Mouse (Mus musculus) lung, postnatal 0 days (tissue): ENCODE data around the gene Aph1a. TPM values are rescaled to one million over a fixed set of nuclear protein-coding genes. Genes with fewer than 3 reads are reported as not detected.

Source experiments
- ATAC-seq: fragments of 200-750 bp; cut with Nextera tagmentation; 2 replicates; pipeline ENCODE4 v1.8.0; 2017; ENCODE audit warnings: moderate library complexity
- DNase-seq: peaks from one replicate; pipeline ENCODE4 v3.0.0-alpha.2; 2016; ENCODE audit warnings: low spot score
- H3K27ac ChIP-seq: fragments of 300-500 bp; sonication (generic); 2 replicates; pipeline ENCODE4 v1.5.1; 2014; ENCODE audit warnings: antibody characterized with exemption, mild to moderate bottlenecking, low read length, mixed read lengths
- H3K27me3 ChIP-seq: fragments of 300-500 bp; sonication (generic); replicated peaks from 2 replicates; pipeline ENCODE4 v1.6.1; 2014; ENCODE audit warnings: low read length, mixed read lengths; ENCODE audit not compliant: insufficient read depth
- H3K36me3 ChIP-seq: fragments of 300-500 bp; sonication (generic); 2 replicates; pipeline ENCODE4 v1.6.1; 2014; ENCODE audit warnings: low read length, mixed read lengths; ENCODE audit not compliant: insufficient read depth
- H3K4me1 ChIP-seq: fragments of 300-500 bp; sonication (generic); 2 replicates; pipeline ENCODE4 v1.6.1; 2014; ENCODE audit warnings: antibody characterized with exemption, low read depth, low read length, mixed read lengths; ENCODE audit not compliant: insufficient read depth
- H3K4me2 ChIP-seq: fragments of 300-500 bp; sonication (generic); replicated peaks from 2 replicates; pipeline ENCODE4 v1.6.1; 2014; ENCODE audit warnings: low read depth, mild to moderate bottlenecking, low read length, moderate library complexity, mixed read lengths
- H3K4me3 ChIP-seq: fragments of 300-500 bp; sonication (generic); 2 replicates; pipeline ENCODE4 v1.5.1; 2014; ENCODE audit warnings: low read depth, low read length
- H3K9ac ChIP-seq: fragments of 300-500 bp; sonication (generic); replicated peaks from 2 replicates; pipeline ENCODE4 v1.6.1; 2014; ENCODE audit warnings: low read depth, mild to moderate bottlenecking
- H3K9me3 ChIP-seq: fragments of 300-500 bp; sonication (generic); 2 replicates; pipeline ENCODE4 v1.6.1; 2016; ENCODE audit warnings: low read length, mixed read lengths
- CTCF ChIP-seq: IDR thresholded peaks from 2 replicates; pipeline ENCODE4 v1.5.1; 2016; ENCODE audit warnings: antibody characterized with exemption, mild to moderate bottlenecking
- EP300 ChIP-seq: IDR thresholded peaks from 2 replicates; pipeline ENCODE4 v1.6.1; 2016; ENCODE audit warnings: antibody characterized with exemption, mild to moderate bottlenecking, control low read depth
- WGBS: fragments of 180-500 bp; shearing (Covaris S2); extraction: QIAGEN DNeasy Blood & Tissue Kit; methylation state at CpG from one replicate; pipeline ENCODE4 v1.1.7; 2014; 5-methylcytosine and 5-hydroxymethylcytosine counted together
- polyA plus RNA-seq: library from polyadenylated mRNA; unstranded; fragments of >200 nt; fragmentation: Nextera tagmentation; extraction: Ambion mirVana; gene quantifications from 2 replicates; pipeline ENCODE4 v1.2.1, GENCODE M21; 2015

Gene Aph1a
- polyA plus RNA-seq, 1 experiment from 2014 or later: 48.6 TPM

- Histone ChIP-seq H3K36me3 (0 out of 2 replicates have a peak, but pooled peaks cover 2% of the 10 kb centered on the region), H3K27me3 (no peaks in the 10 kb centered on the region), H3K4me1 (peaks cover 11% of the 10 kb centered on the region; the same call in 1 of the 2 replicates), H3K9ac (peak overlapping the region; percentile 4; the same call in 1 of the 2 replicates), H3K27ac (peak overlapping the region; percentile 52), H3K4me3 (peak overlapping the region; percentile 38), H3K4me2 (peak overlapping the region; percentile 82), H3K9me3 (no peaks in the 10 kb centered on the region)
- WGBS: 2% methylated on average over 24 of the region's 24 CpGs
- TF ChIP-seq EP300 (peak; percentile 48; the same call in 1 of the 2 replicates), CTCF (peak; percentile 72)
- DNase-seq (peak; percentile 86), ATAC-seq (peak; percentile 27; the same call in 1 of the 2 replicates)
These were observed 10.8 kb upstream of the Aph1a start for GRCm38 (mm10) chr3:95882816-95883425.

- H3K9ac ChIP-seq: no peak overlapping the region
- H3K36me3 ChIP-seq: 0 out of 2 replicates have a peak, but pooled peaks cover 3% of the 10 kb centered on the region
- H3K27me3 ChIP-seq: no peaks in the 10 kb centered on the region
- DNase-seq (no peak), ATAC-seq (no peak)
- H3K4me1 ChIP-seq: peaks cover 11% of the 10 kb centered on the region; the same call in 1 of the 2 replicates
- WGBS: 85% methylated on average over 5 of the region's 5 CpGs
- H3K4me2 ChIP-seq: no peak overlapping the region
- H3K27ac ChIP-seq: no peak overlapping the region
- TF ChIP-seq CTCF: no peak
- TF ChIP-seq EP300: no peak
- no peaks in the 10 kb centered on the region for H3K9me3 ChIP-seq
- no peak overlapping the region for H3K4me3 ChIP-seq
These were observed 9.4 kb upstream of the Aph1a start for GRCm38 (mm10) chr3:95884400-95884799.

- peaks cover 3% of the 10 kb centered on the region; the same call in 1 of the 2 replicates for H3K4me1 ChIP-seq
- no peak overlapping the region for H3K9ac ChIP-seq
- H3K4me2 ChIP-seq: no peak overlapping the region
- H3K27me3 ChIP-seq: no peaks in the 10 kb centered on the region
- ATAC-seq (no peak), DNase-seq (no peak)
- no peak overlapping the region for H3K4me3 ChIP-seq
- 0 out of 2 replicates have a peak, but pooled peaks cover 3% of the 10 kb centered on the region for H3K36me3 ChIP-seq
- 61% methylated on average over 4 of the region's 4 CpGs for WGBS
- H3K9me3 ChIP-seq: no peaks in the 10 kb centered on the region
- H3K27ac ChIP-seq: no peak overlapping the region
- TF ChIP-seq EP300 (no peak), CTCF (no peak)
These were observed 6.2 kb upstream of the Aph1a start for GRCm38 (mm10) chr3:95887596-95887995.

GRCm38 (mm10) chr3:95889664-95890063 lies 4.1 kb upstream of the Aph1a start:
- peak overlapping the region; percentile 9; the same call in 1 of the 2 replicates for H3K27ac ChIP-seq
- H3K4me3 ChIP-seq: no peak overlapping the region
- no peaks in the 10 kb centered on the region for H3K9me3 ChIP-seq
- no peaks in the 10 kb centered on the region for H3K4me1 ChIP-seq
- H3K27me3 ChIP-seq: no peaks in the 10 kb centered on the region
- WGBS: 69% methylated on average over 3 of the region's 3 CpGs
- no peak for TF ChIP-seq CTCF
- TF ChIP-seq EP300: no peak
- H3K4me2 ChIP-seq: 0 out of 2 replicates have a peak overlapping the region, but pooled peaks have one; percentile 68
- ATAC-seq (no peak), DNase-seq (no peak)
- no peak overlapping the region for H3K9ac ChIP-seq
- H3K36me3 ChIP-seq: 0 out of 2 replicates have a peak, but pooled peaks cover 3% of the 10 kb centered on the region

- 14% methylated on average over 12 of the region's 12 CpGs for WGBS
- H3K9ac ChIP-seq: peak within 1 kb of the TSS; percentile 46
- peak within 1 kb of the TSS; percentile 34 for H3K4me3 ChIP-seq
- 0 out of 2 replicates have a peak, but pooled peaks cover 3% of the 10 kb centered on the region for H3K36me3 ChIP-seq
- H3K27ac ChIP-seq: peak within 1 kb of the TSS; percentile 89
- TF ChIP-seq EP300 (peak; percentile 30; the same call in 1 of the 2 replicates), CTCF (no peak)
- 0 out of 2 replicates have a peak, but pooled peaks cover 2% of the 10 kb centered on the region for H3K4me1 ChIP-seq
- peak; percentile 81 for DNase-seq
- peak; percentile 27 for ATAC-seq
- H3K27me3 ChIP-seq: no peaks in the 10 kb centered on the region
- peak within 1 kb of the TSS; percentile 68 for H3K4me2 ChIP-seq
- no peaks in the 10 kb centered on the region for H3K9me3 ChIP-seq
These were observed 2.3 kb upstream of the Aph1a start, which contains the start of gene BC028528 for GRCm38 (mm10) chr3:95891211-95892065. TSS of gene BC028528 (minus strand) at chr3:95892005.
